Mouse (Mus musculus) forebrain, postnatal 0 days (tissue): Measurements from ENCODE around the gene A3galt2. TPM values are rescaled to one million over a fixed set of nuclear protein-coding genes. Genes with fewer than 3 reads are reported as not detected.
A peak's percentile ranks its signal among the peaks of the same experiment; 100 is the strongest.

Experiments
- ATAC-seq: fragments of 200-750 bp; cut with Nextera tagmentation; 2 replicates; pipeline ENCODE4 v1.8.0; 2017; ENCODE audit warnings: mild to moderate bottlenecking, moderate library complexity
- DNase-seq: peaks from one replicate; pipeline ENCODE4 v3.0.0-alpha.2; 2015
- H3K27ac ChIP-seq: fragments of 300-500 bp; sonication (generic); 2 replicates; pipeline ENCODE4 v1.5.1; 2014; ENCODE audit warnings: low read depth, mild to moderate bottlenecking, antibody characterized with exemption, low read length, moderate library complexity, mixed read lengths
- H3K27me3 ChIP-seq: fragments of 300-500 bp; sonication (generic); 2 replicates; pipeline ENCODE4 v1.6.1; 2014; ENCODE audit warnings: mild to moderate bottlenecking, low read length, mixed read lengths; ENCODE audit not compliant: insufficient read depth
- H3K36me3 ChIP-seq: fragments of 300-500 bp; sonication (generic); 2 replicates; pipeline ENCODE4 v1.6.1; 2014; ENCODE audit warnings: mild to moderate bottlenecking, moderate library complexity; ENCODE audit not compliant: insufficient read depth
- H3K4me1 ChIP-seq: fragments of 300-500 bp; sonication (generic); 2 replicates; pipeline ENCODE4 v1.6.1; 2014; ENCODE audit warnings: antibody characterized with exemption; ENCODE audit not compliant: insufficient read depth
- H3K4me2 ChIP-seq: fragments of 300-500 bp; sonication (generic); 2 replicates; pipeline ENCODE4 v1.6.1; 2014; ENCODE audit warnings: low read depth, mild to moderate bottlenecking, moderate library complexity
- H3K4me3 ChIP-seq: fragments of 300-500 bp; sonication (generic); 2 replicates; pipeline ENCODE4 v1.5.1; 2014; ENCODE audit warnings: low read depth, low read length, mixed read lengths
- H3K9ac ChIP-seq: fragments of 300-500 bp; sonication (generic); 2 replicates; pipeline ENCODE4 v1.6.1; 2014; ENCODE audit warnings: mild to moderate bottlenecking
- H3K9me3 ChIP-seq: fragments of 300-500 bp; sonication (generic); 2 replicates; pipeline ENCODE4 v1.6.1; 2016; ENCODE audit warnings: low read length
- CTCF ChIP-seq: sonication (generic); IDR thresholded peaks from 2 replicates; pipeline ENCODE4 v1.5.1; 2016; ENCODE audit warnings: antibody characterized with exemption, control low read depth, low read depth
- WGBS: fragments of 180-500 bp; shearing (Covaris S2); extraction: QIAGEN DNeasy Blood & Tissue Kit; methylation state at CpG from one replicate; pipeline ENCODE4 v1.1.7; 2014; 5-methylcytosine and 5-hydroxymethylcytosine counted together
- polyA plus RNA-seq: library from polyadenylated mRNA; unstranded; fragments of >200 nt; fragmentation: Nextera tagmentation; extraction: Ambion mirVana; gene quantifications from 2 replicates; pipeline ENCODE4 v1.2.1, GENCODE M21; 2015
- total RNA-seq: library from RNA; depleted of rRNA; stranded (reverse); fragments of >200 nt; gene quantifications from 2 replicates; pipeline ENCODE4 v1.2.3, GENCODE M21; 2014

A3galt2 gene
- total and polyA plus RNA-seq, 2 experiments from 2014 or later: 0.16 to 0.52 TPM

DNA sequence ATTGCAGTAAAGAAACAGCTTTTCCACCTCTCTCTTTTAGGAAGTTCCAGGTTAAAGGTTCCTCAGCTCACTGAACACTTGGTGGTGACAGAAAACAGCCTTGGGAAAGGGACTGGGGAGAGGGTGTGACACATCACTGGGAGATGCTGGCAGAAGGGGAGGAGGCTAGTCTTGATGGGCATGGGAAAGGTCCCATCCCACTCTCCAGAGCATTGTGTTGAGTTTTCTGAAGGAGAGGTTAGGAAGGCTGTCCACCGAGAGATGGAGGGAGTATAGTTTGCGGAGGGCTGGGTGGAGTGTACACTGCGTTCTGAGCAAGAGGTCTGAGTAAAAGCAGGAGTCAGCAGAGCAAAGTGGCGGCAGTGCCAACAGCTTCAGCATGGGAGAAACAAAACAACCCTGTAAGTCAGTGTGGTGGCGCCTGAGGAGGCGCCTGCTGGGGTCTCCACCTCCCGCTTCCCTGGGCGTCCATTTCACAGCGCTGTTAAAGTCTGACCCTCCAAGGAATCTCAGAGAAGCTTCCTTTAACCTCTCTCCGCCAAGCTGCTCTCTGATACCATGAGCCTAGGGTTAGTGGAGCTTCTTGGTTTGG lies 12.7 kb upstream of the A3galt2 start:
- no peaks in the 10 kb centered on the region for H3K27me3 ChIP-seq
- peaks cover 42% of the 10 kb centered on the region for H3K36me3 ChIP-seq
- 0 out of 2 replicates have a peak overlapping the region, but pooled peaks have one; percentile 15 for H3K27ac ChIP-seq
- no peak for TF ChIP-seq CTCF
- peak; percentile 29; the same call in 1 of the 2 replicates for ATAC-seq
- H3K4me2 ChIP-seq: no peak overlapping the region
- 41% methylated on average over 10 of the region's 10 CpGs for WGBS
- H3K9ac ChIP-seq: no peak overlapping the region
- no peaks in the 10 kb centered on the region for H3K9me3 ChIP-seq
- DNase-seq: no peak
- no peak overlapping the region for H3K4me3 ChIP-seq
- H3K4me1 ChIP-seq: peaks cover 5% of the 10 kb centered on the region

DNA sequence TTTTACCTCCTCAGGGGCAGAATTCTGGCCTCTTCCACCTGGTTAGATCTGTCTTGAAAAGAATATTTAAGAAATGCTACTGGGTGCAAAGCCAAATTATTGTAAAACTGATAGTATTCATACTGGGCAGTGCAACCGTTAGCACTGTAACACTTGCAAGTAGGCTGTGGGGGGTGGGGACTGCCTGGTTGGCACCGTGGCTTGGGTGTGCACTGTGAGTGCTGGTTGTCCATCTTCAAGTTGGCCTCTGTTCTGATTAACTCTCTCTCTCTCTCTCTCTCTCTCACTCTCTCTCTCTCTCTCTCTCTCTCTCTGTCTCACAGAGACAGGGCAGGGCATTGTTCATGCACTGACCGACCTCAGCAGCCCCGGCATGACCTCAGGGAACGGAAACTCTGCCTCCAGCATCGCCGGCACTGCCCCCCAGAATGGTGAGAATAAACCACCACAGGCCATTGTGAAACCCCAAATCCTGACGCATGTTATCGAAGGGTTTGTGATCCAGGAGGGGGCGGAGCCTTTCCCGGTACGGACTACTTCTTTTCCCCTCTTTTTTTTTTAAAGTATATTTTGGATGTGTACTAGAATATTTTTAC lies 12.0 kb upstream of the A3galt2 start:
- Histone ChIP-seq H3K9me3 (no peaks in the 10 kb centered on the region), H3K4me2 (no peak overlapping the region), H3K4me1 (no peaks in the 10 kb centered on the region; the same call in 1 of the 2 replicates), H3K36me3 (peaks cover 48% of the 10 kb centered on the region), H3K27ac (no peak overlapping the region), H3K9ac (no peak overlapping the region), H3K4me3 (no peak overlapping the region), H3K27me3 (no peaks in the 10 kb centered on the region)
- no peak for DNase-seq
- no peak for ATAC-seq
- no peak for TF ChIP-seq CTCF
- 50% methylated on average over 12 of the region's 12 CpGs for whole genome bisulfite sequencing

DNA sequence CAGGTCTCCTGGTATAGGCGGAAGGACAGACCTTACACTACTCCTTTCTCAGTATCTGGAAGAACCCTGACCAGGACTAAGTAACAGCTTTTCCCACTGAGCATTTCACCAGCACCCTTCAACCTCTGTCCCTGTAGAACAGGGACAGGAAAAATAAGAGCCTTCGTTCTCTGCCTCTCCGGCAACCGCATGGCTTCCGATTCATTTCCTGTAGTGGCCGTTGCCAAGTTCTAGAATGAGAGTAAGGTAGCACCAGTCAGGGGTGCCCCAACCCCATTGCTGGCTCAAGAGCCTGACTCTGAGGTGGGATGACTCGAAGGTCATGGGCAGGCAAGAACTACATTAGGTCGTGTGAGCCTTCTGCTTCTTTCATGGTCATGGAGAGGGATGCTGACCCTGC lies 10.0 kb upstream of the A3galt2 start:
- Histone ChIP-seq H3K9me3 (no peaks in the 10 kb centered on the region), H3K9ac (no peak overlapping the region), H3K27ac (no peak overlapping the region), H3K36me3 (peaks cover 69% of the 10 kb centered on the region), H3K27me3 (no peaks in the 10 kb centered on the region), H3K4me2 (no peak overlapping the region), H3K4me3 (no peak overlapping the region), H3K4me1 (no peaks in the 10 kb centered on the region)
- WGBS: 89% methylated on average over 8 of the region's 8 CpGs
- TF ChIP-seq CTCF: no peak
- DNase-seq: no peak
- ATAC-seq: no peak

DNA sequence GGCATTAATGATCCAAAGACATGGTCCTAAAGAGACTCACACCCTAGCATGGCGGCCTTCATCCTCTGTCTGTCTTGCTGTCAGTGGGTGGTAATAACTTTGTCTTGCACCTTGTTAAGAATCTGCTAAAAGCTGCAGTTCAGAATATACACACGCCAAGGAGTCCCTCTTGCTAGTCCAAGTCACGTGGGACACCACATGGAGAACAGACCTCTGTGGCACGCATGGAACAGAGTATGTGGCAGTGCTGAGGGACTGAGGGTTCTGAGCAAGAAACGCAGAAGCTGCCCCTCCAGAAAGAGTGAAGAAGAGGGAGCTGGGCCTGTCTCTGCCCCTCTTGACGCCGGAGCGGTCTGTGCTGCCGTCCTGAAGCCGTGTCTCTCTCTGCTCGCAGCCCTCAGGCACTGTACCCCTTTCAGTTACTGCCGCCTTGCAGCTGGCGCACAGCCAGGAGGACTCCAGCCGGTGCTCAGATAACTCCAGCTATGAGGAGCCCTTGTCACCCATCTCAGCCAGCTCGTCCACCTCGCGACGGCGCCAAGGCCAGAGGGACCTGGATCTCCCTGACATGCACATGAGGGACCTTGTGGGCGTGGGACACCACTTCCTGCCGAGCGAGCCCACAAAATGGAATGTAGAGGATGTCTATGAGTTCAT lies 7.4 kb upstream of the A3galt2 start:
- no peak overlapping the region for H3K4me3 ChIP-seq
- H3K36me3 ChIP-seq: peaks cover 95% of the 10 kb centered on the region
- 67% methylated on average over 22 of the region's 22 CpGs for WGBS
- H3K27me3 ChIP-seq: no peaks in the 10 kb centered on the region
- H3K4me1 ChIP-seq: no peaks in the 10 kb centered on the region
- no peak overlapping the region for H3K27ac ChIP-seq
- no peak overlapping the region for H3K9ac ChIP-seq
- ATAC-seq: peak; percentile 45; the same call in 1 of the 2 replicates
- no peaks in the 10 kb centered on the region for H3K9me3 ChIP-seq
- TF ChIP-seq CTCF: no peak
- DNase-seq: no peak
- H3K4me2 ChIP-seq: no peak overlapping the region

DNA sequence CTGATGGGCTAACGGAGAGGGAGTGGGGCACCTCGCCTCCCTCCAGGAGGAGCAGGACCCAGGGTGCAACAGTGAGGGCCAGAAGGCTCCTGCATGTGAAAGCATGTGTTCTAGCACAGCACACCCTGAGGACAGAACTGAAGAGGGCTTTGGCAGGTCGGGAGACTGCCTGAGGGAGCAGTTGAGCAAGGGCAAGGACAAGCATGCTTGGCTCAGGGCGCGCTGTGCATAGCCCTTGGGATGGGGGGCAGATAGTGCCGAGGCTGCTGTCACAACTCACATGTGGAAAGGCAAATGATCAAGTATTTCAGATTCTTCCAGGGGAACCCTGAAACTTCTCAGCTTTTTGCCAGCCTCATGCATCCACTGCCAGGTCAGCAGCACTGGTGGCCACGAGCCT lies 6.9 kb upstream of the A3galt2 start:
- Histone ChIP-seq H3K9ac (no peak overlapping the region), H3K27me3 (no peaks in the 10 kb centered on the region), H3K27ac (no peak overlapping the region), H3K4me3 (no peak overlapping the region), H3K4me2 (no peak overlapping the region), H3K4me1 (no peaks in the 10 kb centered on the region), H3K36me3 (peaks cover 99% of the 10 kb centered on the region), H3K9me3 (no peaks in the 10 kb centered on the region)
- no peak for TF ChIP-seq CTCF
- 91% methylated on average over 7 of the region's 7 CpGs for WGBS
- ATAC-seq (no peak), DNase-seq (no peak)

DNA sequence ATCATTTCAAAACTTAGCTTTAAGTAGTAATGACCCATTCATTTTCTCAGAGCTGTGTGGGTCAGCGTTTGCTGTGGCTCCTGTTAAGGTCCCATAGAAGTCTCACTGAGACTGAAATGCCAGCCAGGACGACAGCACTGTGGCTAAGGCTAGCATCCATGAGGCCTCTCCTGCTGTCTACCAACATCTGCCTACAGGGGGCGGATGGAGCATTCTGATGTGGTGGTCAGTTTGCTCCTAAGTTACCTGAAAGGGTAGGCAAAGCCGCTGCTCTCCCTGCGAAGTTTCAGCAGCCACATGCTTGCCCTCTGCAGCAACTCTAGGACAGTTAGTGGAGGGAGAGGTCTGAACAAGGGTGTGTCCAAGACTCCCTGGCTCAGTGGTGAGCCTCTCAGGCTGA lies 4.2 kb upstream of the A3galt2 start:
- Histone ChIP-seq H3K27me3 (no peaks in the 10 kb centered on the region), H3K36me3 (peaks cover 79% of the 10 kb centered on the region), H3K4me1 (no peaks in the 10 kb centered on the region), H3K9ac (no peak overlapping the region), H3K4me3 (no peak overlapping the region), H3K9me3 (no peaks in the 10 kb centered on the region), H3K27ac (no peak overlapping the region), H3K4me2 (no peak overlapping the region)
- TF ChIP-seq CTCF: peak; percentile 34; the same call in 1 of the 2 replicates
- WGBS: 65% methylated on average over 5 of the region's 5 CpGs
- ATAC-seq: no peak
- no peak for DNase-seq
